Mouse (Mus musculus) kidney, adult 2 months (tissue): ENCODE measurements around the gene Irf8. TPM values are rescaled to one million over a fixed set of nuclear protein-coding genes. Genes with fewer than 3 reads are reported as not detected.
A peak's percentile ranks its signal among the peaks of the same experiment; 100 is the strongest.
"Not testable (repeated sequence)": the region's sequence is repeated elsewhere in the genome, so short reads cannot be mapped to it uniquely, and the experiment has no call there.

Source experiments
- DNase-seq: peaks from one replicate; pipeline ENCODE4 v3.0.0; 2021
- H3K27ac ChIP-seq: fragments of 200-500 bp; 2 replicates; pipeline ENCODE4 v1.5.1; 2012; ENCODE audit warnings: low read depth, low read length, control low read depth, inconsistent platforms; ENCODE audit not compliant: insufficient read depth
- H3K27me3 ChIP-seq: fragments of 200-500 bp; replicated peaks from 2 replicates; pipeline ENCODE4 v1.6.1; 2012; ENCODE audit warnings: mild to moderate bottlenecking, moderate library complexity, low read length, inconsistent platforms; ENCODE audit not compliant: control insufficient read depth, insufficient read depth
- H3K36me3 ChIP-seq: fragments of 200-500 bp; 2 replicates; pipeline ENCODE4 v1.6.1; 2012; ENCODE audit warnings: mild to moderate bottlenecking, moderate library complexity, low read length, inconsistent platforms; ENCODE audit not compliant: control insufficient read depth, insufficient read depth
- H3K4me1 ChIP-seq: fragments of 200-500 bp; 2 replicates; pipeline ENCODE4 v1.6.1; 2011; ENCODE audit warnings: low read length; ENCODE audit not compliant: control insufficient read depth, insufficient read depth
- H3K4me3 ChIP-seq: fragments of 200-500 bp; 2 replicates; pipeline ENCODE4 v1.5.1; 2011; ENCODE audit warnings: mild to moderate bottlenecking, low read depth, low read length, control low read depth; ENCODE audit not compliant: insufficient read depth
- CTCF ChIP-seq: fragments of 200-500 bp; conservative IDR thresholded peaks from 2 replicates; pipeline ENCODE4 v1.5.1; 2011; ENCODE audit warnings: low read depth, mild to moderate bottlenecking, control low read depth, low read length, moderate library complexity, mixed read lengths; ENCODE audit not compliant: insufficient read depth, insufficient read length
- POLR2A ChIP-seq: fragments of 200-500 bp; IDR thresholded peaks from one replicate; pipeline ENCODE4 v1.6.1; 2011; ENCODE audit warnings: low read depth, low read length, control low read depth
- WGBS: fragments of 180-500 bp; shearing (Covaris S2); methylation state at CpG from one replicate; pipeline ENCODE4 v1.1.7; 2018; 5-methylcytosine and 5-hydroxymethylcytosine counted together
- polyA plus RNA-seq: library from polyadenylated mRNA; depleted of rRNA; stranded (reverse); fragments of >200 nt; gene quantifications from 2 replicates; pipeline ENCODE4 v1.2.3, GENCODE M21; 2012

Gene Irf8
- polyA plus RNA-seq, 1 experiment: 16.7 TPM

DNA sequence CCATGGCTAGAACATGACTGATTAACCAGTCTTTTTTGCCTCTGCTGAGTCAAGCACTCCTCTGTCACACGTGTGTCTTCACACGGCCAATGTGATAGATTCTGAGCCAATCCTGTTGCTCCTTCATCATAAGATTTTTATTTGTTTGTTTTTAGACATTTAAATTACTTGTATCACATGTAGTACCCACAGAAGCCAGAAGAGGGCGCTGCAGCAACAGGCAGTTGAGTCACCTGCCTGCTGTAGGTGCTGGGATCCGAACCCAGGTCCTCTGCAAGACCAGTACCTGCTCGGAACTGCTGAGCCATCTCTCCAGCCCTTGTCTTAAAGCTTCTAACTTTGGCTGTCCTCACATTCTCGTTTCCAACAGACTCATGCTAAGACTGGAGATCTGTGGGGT lies 13.1 kb upstream of the Irf8 start:
- DNase-seq: no peak
- H3K27me3 ChIP-seq: no peaks in the 10 kb centered on the region
- WGBS: 79% methylated on average over 6 of the region's 6 CpGs

DNA sequence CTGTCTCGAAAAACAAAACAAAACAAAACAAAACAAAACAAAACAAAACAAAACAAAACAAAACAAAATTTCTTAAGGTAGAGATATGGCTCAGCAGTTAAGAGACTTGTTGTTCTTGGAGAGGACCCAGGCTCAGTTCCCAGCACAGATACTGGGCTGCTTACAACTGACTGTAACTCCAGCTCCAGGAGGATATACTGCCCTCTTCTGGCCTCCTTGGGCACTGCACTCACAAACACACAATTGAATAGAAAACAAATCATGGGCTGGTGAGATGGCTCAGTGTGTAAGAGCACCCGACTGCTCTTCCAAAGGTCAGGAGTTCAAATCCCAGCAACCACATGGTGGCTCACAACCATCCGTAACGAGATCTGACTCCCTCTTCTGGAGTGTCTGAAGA lies 12.1 kb upstream of the Irf8 start:
- not testable (repeated sequence) for DNase-seq, H3K36me3 ChIP-seq, H3K27ac ChIP-seq, H3K27me3 ChIP-seq, H3K4me1 ChIP-seq, H3K4me3 ChIP-seq
- 90% methylated on average over 4 of the region's 4 CpGs for WGBS
- peak; percentile 22; the same call in 1 of the 2 replicates for TF ChIP-seq CTCF

More for the DNA sequence above, 13.1 kb upstream of the Irf8 start:
- H3K4me1 ChIP-seq: peaks cover 9% of the 10 kb centered on the region; the same call in 1 of the 2 replicates
- no peaks in the 10 kb centered on the region for H3K36me3 ChIP-seq
- no peak overlapping the region for H3K4me3 ChIP-seq
- TF ChIP-seq POLR2A (no peak), CTCF (peak; percentile 33; the same call in 1 of the 2 replicates)
- no peak overlapping the region for H3K27ac ChIP-seq

DNA sequence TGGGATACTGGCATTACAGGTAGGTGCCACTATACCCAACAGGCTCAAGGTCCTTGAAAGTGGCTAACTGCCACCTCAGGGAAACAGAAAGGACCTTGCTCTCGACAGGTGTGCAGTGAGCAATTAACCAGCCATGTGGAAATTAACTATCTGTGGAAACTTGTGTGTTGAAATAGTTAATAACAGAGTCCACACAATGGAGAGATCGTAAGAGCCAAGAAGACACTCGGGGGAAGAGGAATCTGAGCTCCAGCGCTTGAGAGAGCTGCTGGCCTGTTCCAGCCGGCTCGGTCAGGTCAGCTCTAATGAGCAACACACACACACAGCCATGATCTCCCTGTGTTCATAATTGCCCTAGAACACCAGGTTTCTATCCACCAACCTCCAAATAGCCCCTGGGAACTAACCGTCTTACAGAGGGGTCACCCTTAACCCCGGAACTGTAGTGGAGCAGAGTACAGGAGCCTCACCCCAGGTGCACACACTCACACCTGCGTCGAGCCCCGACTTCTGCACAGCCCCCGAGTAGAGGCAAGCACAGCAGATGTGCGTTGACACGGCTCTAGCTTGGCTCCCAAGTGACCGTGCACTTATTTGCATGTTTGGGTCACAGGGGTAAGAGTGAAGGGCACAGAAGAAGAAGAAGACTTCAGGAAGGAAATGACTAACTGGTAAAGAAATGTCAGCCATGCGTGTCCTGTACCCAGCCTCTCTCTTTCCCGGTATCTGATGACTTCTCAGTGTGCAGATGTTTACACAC lies 11.2 kb upstream of the Irf8 start:
- DNase-seq: peak; percentile 84
- H3K27me3 ChIP-seq: no peaks in the 10 kb centered on the region
- H3K27ac ChIP-seq: peak overlapping the region; percentile 49

DNA sequence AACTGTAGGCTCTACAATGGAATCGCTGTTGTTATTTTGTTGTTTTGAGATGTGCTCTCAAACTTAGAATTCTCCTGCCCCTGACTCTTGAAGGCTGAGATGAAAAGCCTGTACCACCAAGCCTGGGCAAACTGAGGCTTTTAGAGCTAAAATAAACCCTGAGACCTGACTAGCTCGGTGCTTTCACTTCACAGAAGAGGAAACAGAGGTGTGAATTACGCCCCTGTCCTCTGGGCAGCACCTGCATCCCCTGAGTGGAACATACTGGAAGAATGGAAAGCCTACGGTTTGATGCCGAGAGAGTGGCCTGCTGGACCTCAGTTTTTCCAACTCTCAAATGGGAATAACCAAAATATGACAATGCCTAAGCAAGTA lies 10.6 kb upstream of the Irf8 start:
- Histone ChIP-seq H3K4me3 (no peak overlapping the region), H3K4me1 (peaks cover 9% of the 10 kb centered on the region; the same call in 1 of the 2 replicates), H3K36me3 (no peaks in the 10 kb centered on the region), H3K27ac (peak overlapping the region; percentile 49; the same call in 1 of the 2 replicates), H3K27me3 (no peaks in the 10 kb centered on the region)
- whole genome bisulfite sequencing: 73% methylated on average over 5 of the region's 5 CpGs
- no peak for TF ChIP-seq CTCF
- TF ChIP-seq POLR2A: no peak
- no peak for DNase-seq

More for the DNA sequence above, 11.2 kb upstream of the Irf8 start:
- H3K4me3 ChIP-seq: no peak overlapping the region
- TF ChIP-seq POLR2A: no peak
- TF ChIP-seq CTCF: no peak
- WGBS: 21% methylated on average over 17 of the region's 17 CpGs
- peaks cover 9% of the 10 kb centered on the region; the same call in 1 of the 2 replicates for H3K4me1 ChIP-seq
- H3K36me3 ChIP-seq: no peaks in the 10 kb centered on the region

DNA sequence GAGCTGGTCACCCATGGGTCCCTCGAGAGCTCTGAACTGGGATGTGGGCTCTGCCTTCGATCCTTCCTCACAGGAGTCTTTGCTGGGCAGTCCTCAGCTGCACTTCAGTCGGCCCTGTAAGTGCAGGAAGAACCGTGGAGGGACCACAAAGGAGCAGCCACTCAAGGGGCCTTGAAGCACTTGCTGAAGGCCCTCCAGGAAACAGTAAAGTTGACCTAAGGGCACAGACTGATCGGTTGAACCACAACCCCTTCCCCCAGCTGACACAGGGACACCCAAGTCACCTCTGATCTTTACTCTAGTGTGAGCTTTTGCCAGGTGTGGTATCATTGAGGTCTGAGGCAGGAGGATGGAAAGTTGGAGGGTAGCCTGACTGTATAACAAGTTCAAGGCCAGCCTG lies 10.1 kb upstream of the Irf8 start:
- DNase-seq: no peak
- 76% methylated on average over 5 of the region's 5 CpGs for WGBS
- Histone ChIP-seq H3K4me1 (peaks cover 9% of the 10 kb centered on the region; the same call in 1 of the 2 replicates), H3K27ac (no peak overlapping the region), H3K27me3 (no peaks in the 10 kb centered on the region), H3K36me3 (no peaks in the 10 kb centered on the region), H3K4me3 (no peak overlapping the region)
- no peak for TF ChIP-seq CTCF
- TF ChIP-seq POLR2A: no peak

DNA sequence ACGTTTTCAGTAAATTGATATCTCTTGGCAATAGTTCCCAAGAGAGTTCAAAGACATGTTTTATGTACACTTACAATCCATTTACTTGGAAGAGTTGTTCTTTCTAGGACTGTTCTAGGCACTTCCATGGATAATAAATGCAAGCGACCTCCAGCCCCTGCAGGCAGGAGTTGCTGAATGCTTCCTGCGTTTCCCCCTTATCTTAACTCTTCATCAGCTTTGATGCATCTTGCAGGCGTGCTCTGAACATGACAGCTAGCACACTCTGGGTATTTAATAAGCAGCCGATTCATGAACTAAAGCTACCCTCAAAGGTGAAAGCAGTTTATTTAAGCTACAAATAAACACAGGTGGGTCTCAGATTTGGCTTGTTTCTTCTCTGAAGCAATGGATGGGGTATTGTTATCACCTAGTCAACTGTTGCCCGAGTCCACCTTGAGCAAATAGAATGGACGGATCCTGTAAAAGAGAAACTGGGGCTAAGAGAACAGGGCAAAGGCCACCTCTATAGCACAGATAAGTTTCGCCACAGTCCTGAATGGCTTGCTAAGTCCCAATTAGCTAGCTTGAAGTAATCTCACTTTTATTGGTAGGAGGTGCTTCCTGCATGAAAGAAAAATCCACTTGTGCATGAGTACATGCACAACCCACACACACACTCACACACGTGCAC lies 7.5 kb upstream of the Irf8 start:
- no peak overlapping the region for H3K4me3 ChIP-seq
- no peak overlapping the region for H3K27ac ChIP-seq
- peaks cover 9% of the 10 kb centered on the region; the same call in 1 of the 2 replicates for H3K4me1 ChIP-seq
- no peaks in the 10 kb centered on the region for H3K36me3 ChIP-seq
- TF ChIP-seq CTCF: no peak
- TF ChIP-seq POLR2A: no peak
- DNase-seq: no peak
- WGBS: 68% methylated on average over 9 of the region's 9 CpGs
- no peaks in the 10 kb centered on the region for H3K27me3 ChIP-seq

DNA sequence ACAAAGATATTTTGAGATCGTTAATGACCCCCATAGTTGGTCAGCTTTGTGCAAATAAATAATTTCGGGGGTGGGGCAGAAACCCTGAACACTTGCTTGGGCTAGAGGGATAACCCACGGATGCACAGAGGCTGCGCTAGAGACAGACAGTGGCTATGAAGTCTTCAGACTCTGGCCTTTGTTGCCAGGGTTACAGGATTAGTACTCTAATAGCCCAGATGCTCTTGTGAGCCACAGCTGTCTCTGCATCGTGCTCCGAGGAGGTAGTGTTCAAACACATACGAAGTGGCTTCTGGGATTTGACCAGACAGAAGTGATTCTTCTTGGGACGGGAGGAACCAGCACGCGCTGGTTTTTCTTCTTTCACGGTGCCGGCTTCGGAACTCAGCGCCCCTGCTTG lies 4.6 kb upstream of the Irf8 start:
- 66% methylated on average over 14 of the region's 14 CpGs for WGBS
- Histone ChIP-seq H3K4me1 (no peaks in the 10 kb centered on the region), H3K4me3 (no peak overlapping the region), H3K27ac (no peak overlapping the region), H3K27me3 (no peaks in the 10 kb centered on the region), H3K36me3 (no peaks in the 10 kb centered on the region)
- no peak for DNase-seq
- TF ChIP-seq POLR2A: no peak
- no peak for TF ChIP-seq CTCF
